Mouse (Mus musculus) erythroblast, embryonic 14.5 days (primary cell): Measurements from ENCODE around the gene Thbs3.

ENCODE experiments used
- GATA1 ChIP-seq: IDR thresholded peaks from 2 replicates; pipeline ENCODE4 v1.6.1; 2012; ENCODE audit warnings: low read length, inconsistent platforms, mixed read lengths
- TAL1 ChIP-seq: IDR thresholded peaks from 3 replicates; pipeline ENCODE4 v1.6.1; 2012; ENCODE audit warnings: low read length, inconsistent platforms, mixed read lengths

- TF ChIP-seq TAL1: no peak
- TF ChIP-seq GATA1: no peak
Measured at GRCm38 (mm10) chr3:89236516-89236915, 21.5 kb downstream of the Thbs3 start.
